Mouse (Mus musculus) layer of hippocampus, adult 18-20 months (tissue): ENCODE data around the gene Sost. TPM values are rescaled to one million over a fixed set of nuclear protein-coding genes. Genes with fewer than 3 reads are reported as not detected.

Source experiments
- total RNA-seq, 2 experiments: library from RNA; stranded (reverse); gene quantifications; 2 replicates each; pipeline ENCODE4 v1.2.3; 2021

Sost gene
- total RNA-seq, 2 experiments from 2014 or later = 0.15 TPM; not detected in 1

Other genes starting within 250 kb of the Sost start
- 10 to 100 TPM; 35.2 to 35.9 TPM for gene Dhx8, start 234.1 kb downstream of the Sost start, total RNA-seq
- gene Etv4, start 181.6 kb downstream of the Sost start, total RNA-seq = 10 to 100 TPM in 1 of 2 experiments, 1 to 10 TPM in 1; 9.0 to 10.6 TPM
- under 1 TPM; 0.64 to 0.86 TPM for gene Meox1, start 72.6 kb downstream of the Sost start, total RNA-seq
- not detected for gene Cfap97d1, start 17.3 kb upstream of the Sost start, total RNA-seq
- 100 to 1,000 TPM; 158 TPM for gene Dusp3, start 20.0 kb upstream of the Sost start, total RNA-seq
- 10 to 100 TPM; 85.5 to 88.9 TPM for gene Mpp3, start 61.4 kb upstream of the Sost start, total RNA-seq
- gene Cd300lg, start 74.5 kb upstream of the Sost start, total RNA-seq = not detected
- gene Mpp2, start 121.5 kb upstream of the Sost start, total RNA-seq = 100 to 1,000 TPM; 142 to 147 TPM
- not detected for gene Ppy, start 134.3 kb upstream of the Sost start, total RNA-seq
- not detected for gene Pyy, start 140.8 kb upstream of the Sost start, total RNA-seq
- gene Nags, start 178.5 kb upstream of the Sost start, total RNA-seq = not detected
- 10 to 100 TPM; 25.0 to 27.2 TPM for gene Tmem101, start 189.4 kb upstream of the Sost start, total RNA-seq
- gene Lsm12, start 218.3 kb upstream of the Sost start, total RNA-seq = 10 to 100 TPM; 59.3 to 59.4 TPM
- gene G6pc3, start 222.6 kb upstream of the Sost start, total RNA-seq = 10 to 100 TPM; 61.0 to 65.1 TPM